Mouse (Mus musculus) ovary, postnatal 10 days (tissue): Measurements from ENCODE around the gene Rgs6.

ENCODE experiments used
- DNase-seq: peaks from one replicate; pipeline ENCODE4 v3.0.0; 2022; ENCODE audit warnings: low spot score

Rgs6 gene

DNA sequence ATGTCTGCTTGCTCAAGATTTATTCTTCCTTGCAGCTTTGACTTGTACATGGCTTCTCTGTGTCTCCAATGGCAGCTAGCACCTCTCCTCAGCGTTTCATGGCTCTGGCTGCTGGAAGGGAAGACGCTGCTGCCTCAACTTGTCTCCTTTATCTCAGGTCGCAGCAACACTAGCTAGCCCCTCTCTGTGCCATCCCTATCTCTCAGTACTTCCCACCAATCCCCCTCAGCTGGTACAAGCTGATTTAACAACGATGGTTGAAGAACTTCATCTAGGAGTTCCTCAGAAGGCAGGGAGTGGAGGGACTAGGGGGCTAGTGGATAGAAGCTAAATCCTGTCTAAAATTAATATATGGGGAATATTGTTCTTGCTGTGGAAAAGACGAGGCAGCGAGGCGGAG lies 503.9 kb downstream of the Rgs6 start:
- no peak for DNase-seq

DNA sequence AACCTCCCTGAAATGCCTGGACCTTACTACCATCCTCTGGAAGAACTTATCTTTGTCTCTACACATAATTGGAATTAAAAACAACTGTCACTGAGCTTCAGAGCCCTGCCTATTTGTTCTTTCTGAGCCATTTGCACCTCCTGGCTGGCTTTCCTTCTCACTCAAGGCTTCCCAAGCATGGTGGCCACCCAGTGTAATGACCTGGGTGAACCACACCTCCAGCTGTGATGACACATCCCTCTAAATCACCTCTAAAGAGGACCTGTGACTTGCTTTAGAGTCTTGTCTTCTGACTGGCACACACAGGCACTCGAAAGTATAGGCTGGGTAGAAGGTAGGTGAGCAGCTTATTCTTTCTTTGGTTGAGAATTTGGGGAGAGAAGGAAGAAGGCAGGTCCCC lies 509.7 kb downstream of the Rgs6 start:
- DNase-seq: no peak

DNA sequence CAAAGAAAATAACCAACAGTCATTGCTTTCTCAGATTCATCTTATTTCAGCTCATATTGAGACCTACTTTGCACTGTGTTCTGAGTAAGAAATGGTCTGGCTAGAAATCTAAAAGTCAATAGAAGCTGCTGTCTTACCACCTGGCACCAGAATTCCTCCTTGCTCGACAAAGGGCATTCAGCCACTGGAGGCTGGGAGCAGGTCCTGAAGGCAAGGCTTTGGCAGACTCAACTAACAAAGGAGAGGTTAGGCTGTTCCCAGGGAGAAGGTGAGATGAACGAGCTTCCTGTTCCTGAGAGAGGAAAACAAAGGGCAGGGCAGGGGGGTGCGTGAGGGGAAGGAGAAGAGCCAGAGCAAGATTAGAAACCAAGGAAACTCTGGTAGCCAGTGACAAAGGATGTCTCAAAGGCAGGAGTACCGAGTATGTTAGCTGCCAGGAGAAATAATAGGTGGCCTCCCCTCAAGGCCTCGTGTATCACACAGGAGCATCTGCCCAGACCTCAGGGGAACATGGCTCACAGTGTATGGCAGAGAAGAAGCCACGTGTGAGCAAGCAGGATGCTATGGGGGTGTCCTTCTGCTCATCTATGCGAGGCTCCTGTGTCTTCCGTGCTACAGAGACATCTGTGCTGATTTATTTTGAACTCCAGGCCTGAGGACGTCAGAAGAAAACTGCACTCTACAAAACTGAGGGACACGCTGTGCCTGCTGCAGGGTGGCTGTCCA lies 510.7 kb downstream of the Rgs6 start:
- DNase-seq: no peak

DNA sequence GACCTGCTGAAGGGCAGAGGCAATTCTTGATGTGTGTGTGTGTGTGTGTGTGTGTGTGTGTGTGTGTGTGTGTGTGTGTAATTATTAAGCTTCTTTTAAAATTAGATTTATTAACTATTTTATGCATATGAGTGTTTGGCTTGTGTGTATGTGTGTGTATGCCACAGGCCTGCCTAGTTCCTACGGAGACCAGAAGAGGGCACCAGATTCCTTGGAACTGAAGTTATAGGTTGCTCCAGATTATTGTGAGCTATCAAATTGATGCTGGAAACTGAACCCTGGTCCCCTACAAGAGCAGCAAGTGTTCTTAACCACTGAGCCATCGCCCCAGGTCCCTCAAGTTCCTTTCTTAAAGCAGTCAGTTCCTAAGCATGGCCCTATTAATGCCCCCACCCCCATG lies 511.8 kb downstream of the Rgs6 start:
- no peak for DNase-seq

DNA sequence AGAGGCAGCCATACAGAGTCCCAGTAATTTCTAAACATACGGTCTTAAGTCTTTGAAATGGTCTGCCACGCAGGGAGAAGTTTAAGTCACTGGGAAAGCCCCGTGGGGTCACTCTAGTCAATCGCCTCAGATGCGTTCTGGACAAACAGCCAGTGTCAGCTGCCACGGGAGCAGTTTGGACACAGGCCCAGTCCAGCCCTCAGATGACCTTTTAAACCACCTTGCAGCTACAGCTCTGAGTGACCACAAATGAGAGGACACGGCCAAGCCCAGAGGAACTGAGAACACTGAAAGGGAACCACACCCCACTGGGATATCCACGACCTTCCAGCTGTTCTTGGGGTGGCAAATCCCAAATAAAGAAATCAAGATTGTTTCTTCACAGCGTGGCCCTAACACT lies 512.3 kb downstream of the Rgs6 start:
- DNase-seq: no peak

DNA sequence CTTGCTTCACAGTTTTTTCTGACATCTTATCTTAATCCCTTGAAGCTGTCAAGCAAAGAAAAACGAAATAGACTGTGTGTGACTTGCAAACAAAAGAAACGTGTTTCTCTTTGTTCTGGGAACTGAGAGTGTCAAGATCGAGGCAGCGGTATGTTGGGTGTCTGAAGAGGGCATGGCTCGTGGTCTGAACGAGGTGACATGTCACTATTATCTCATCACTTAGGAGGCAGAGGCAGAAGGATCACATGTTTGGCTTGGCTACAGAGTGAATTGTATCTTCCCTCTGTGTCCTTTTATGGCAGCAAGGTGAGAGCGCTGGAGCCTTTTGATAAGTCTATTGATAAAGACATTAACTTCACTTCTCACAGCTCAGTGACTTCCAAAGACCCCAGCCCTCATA lies 512.8 kb downstream of the Rgs6 start:
- DNase-seq: no peak

DNA sequence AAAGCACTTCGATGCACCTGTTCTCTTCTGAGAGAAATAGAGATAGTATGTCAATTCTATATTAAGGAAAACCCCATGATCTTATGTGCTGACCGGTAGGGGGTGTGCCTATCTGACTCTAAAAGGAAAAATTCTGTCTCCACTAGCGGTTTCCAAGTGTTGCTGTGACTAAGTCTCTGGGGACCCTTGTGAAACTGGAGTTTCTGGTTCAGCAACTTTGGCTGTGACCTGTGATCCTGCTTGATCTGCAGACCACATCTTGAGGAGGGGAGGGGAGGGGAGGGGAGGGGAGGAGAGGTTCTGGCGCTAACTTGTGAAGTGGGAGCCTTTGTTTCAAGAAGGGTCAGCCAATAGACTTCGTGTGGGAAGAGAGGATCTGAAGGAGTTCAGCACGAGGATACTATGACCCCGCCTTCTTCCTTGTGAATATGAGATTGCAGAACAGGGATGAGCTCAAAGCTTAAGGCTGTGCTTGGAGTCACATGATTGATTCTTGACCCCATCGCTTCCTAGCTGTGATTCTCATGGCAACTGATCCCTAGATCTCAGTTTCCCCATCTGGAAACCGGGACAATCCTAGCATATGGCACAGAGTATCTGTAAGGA lies 517.5 kb downstream of the Rgs6 start:
- DNase-seq: no peak

DNA sequence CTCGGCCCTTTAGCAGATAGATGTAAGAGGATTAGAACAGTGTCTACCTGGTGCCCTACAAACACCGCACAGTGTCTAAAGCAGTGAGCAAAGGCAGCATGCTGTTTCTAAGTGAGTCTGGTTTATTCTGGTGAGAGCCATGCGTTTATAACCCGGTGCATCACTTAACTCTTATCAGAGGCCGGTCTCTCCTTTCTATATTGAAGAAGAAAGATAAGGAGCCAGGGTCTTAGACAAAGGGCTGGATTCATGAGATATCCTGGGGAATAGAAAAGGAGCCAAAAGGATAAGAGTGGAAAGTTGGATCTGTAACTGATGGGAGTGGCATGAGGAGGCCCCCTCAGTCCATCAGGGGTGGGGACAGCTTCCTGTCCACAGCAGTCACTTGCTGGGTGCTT lies 518.0 kb downstream of the Rgs6 start:
- DNase-seq: no peak

DNA sequence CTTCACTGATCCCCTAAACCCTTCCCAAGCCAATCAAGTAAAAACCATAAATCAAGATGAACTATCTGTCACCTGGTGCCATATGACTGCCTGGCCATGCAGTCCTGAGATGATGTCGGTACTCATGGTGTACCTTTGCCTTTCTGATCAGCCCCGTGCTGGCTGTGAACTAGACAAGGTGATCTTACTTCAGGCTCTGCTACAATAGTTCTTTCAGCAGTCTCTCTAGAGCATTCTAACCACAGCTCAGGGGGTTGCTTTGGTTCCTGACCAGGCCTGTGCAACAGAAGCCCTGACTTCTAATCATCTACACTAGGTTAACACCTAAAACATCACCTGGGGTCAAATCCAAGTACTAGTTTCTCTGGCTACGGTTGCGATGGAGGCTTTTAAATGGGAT lies 521.4 kb downstream of the Rgs6 start:
- DNase-seq: no peak

DNA sequence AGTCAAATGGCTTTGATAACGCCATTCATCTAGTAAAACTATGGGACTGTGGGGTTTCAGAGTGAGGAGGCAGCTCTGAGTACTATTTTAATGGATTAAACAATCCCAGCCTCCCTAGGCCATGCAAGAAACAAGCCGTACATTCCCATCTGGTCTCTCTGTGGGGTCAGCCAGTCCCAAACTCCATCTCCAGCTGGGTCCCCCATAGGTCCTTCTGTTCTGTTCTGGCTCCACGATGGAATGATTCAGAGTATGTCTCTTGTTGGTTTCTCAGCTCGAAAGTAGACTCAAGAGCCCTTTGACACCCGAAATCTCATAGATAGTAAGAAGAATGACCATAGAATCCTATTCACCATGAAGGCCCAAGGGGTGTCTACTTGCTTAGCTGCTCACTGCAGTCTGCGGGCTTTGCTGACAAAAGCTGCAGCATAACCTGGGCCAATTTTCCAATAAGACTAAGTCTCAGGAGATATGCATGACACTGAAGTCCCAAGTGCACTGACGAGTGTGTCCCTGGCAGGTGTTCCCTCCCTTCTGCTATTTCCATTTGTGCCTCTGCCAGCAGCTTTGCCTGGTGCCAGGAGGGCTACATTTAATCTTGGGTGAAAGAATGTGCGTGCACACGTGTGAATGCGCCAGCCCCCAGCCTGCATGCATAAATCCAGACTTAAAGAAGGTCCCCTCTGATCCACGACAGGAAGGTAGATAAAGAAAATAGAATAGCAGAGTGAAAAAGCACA lies 522.0 kb downstream of the Rgs6 start:
- DNase-seq: no peak

DNA sequence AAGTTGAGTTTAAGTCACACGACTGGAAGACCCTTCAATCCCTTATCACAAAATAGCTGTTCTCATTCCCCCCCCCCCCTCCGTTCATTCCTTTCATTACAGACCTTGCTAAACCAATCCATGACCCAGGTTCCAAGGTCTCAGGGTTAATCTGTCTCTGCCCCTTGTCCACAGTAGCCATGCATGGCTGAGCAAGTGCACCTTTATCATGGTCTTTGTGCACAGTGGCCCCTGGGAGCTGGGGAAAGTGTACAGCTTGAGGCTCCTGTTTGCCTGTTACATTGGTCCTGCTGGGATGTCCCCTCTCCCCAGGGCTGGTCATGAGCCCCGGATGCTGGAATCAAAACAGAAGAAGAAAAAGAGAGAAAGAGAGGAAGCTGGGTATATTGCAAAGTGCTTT lies 522.6 kb downstream of the Rgs6 start:
- no peak for DNase-seq

DNA sequence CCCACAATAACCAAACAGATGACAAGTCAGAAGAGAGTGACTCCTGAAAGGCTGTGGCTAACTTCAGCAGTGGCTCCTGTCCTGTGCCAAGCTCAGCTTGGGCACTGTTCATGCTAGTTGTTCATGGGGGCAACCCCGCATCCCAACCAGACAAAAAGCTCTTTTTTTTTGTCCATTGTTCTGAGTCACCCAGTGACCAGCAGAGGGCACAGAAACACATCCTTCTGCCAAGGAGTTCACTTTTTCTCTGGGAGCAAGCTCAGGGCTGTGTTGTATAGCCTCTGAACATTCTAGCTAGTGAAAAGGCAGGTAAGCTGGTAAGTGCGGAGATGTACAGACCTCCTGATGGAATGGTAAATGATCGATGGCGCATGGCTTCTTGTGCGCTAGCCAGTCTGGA lies 524.2 kb downstream of the Rgs6 start:
- no peak for DNase-seq

DNA sequence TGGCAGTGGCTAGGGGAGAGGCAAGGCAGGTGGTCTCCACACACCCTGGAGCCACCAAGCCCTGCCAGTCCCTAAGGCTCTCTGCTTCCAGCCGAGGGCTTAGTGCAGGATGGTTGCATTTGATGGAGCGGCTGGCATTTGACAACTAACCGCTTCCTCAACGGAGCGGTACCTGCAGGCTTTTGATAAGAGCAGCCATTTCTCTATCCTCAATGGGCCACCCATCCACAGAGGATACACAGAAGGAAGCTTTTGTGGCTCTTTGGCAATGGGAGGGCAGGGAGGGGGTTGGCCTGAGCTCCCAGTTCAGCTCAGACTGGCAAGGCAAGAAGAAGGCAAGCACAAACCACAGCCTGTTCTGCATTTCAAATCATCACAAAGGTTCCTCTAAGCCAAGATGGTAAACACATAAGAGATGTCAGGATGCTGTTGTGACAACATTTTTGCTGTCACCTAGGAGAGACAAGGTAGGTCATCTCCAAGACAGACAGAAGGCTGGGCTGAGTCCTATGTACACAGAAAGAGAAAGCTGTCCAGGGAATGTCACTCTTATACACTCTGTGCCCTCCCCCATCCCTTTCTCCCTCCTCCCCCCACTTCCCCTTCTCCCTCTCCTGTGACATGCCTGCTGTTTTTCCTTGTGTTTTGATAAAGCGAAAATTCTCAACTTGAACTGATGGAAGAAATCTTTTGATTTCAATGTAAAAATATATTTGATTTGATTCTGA lies 525.0 kb downstream of the Rgs6 start:
- no peak for DNase-seq

DNA sequence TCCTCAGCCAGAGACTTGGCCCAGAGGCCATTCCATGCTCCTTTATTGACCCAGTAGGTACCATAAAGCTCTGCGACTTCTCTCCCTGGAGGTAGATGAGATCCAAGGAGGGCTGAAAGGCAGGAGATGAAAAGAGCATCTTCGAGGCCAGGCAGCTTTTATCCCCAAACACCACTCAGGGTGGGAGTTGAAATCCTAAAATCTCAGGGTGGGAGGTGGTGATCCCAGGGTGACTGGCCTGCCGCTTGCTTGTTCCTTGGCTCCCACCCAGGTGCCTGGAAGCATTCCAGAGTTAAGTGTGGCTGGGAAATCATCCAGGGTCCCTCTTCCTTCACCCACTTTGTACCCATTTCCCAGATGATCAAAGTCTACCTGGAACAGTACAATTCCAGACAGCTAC lies 525.9 kb downstream of the Rgs6 start:
- no peak for DNase-seq

DNA sequence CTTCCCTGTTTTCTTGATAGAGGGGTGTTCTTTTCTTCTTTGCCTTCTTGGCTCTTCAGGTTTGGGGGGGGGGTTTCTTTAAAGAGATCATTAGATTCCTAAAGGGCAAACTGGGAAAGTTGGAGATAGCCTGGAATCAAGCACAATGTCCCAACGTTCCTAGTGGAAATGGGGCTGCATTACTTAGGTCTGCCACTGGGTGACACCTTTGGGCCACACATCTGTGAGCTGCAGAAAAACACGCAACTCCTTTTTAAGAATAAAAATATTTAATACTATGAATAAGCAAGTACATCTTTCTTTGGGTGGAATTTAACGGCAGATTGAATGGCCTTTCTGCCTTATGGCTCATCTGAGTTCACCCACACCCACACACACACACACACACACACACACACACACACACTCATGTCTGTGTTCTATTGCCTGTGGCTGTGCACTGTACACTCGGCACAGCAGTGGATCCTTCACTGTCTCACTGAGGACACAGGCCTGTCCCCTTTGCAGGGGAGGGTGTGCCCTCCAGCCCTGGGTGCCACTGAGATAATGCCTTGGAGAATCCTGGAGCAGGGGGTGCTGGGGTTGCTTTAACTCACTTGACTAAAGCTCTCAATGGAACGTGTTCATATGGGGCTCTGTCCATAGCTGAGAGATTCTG lies 526.4 kb downstream of the Rgs6 start:
- peak; percentile 49 for DNase-seq

DNA sequence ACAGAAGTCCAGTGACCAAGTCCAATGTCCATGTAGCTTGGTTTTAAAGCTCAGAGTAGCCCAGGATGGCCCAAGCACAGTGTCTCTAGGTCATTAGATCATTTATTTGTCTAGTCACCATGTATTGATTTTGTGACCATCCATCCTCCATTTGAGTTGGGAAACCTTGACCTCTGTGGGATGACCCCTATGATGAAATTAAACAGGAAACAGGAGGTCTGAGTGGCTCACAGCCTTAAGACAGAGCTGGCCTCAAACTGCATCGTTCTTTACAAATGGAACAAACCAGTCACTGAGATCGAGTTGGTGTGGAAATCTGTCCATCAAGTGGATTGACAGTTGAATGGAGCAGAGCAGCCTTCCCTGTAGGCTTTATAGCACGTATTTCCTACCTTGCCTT lies 536.0 kb downstream of the Rgs6 start:
- DNase-seq: no peak

DNA sequence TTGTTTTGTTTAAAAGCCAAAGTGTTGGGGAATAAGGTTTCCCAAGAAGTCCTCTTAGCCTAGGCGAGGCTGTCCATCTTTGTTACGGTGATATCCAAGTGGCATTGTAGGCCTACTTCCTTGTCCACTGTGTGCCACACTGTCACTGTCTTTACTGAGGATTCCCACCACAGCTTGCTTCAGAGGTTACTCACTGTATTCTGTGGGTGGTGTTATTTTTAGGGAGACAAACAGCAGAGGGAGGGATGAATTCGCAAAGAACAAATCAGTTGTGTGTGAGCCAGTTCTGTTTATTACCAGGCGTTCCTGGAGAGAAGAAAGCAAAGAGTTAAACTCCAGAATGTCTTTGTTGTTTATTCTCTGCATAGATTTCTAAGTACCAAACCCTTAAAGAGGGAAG lies 537.2 kb downstream of the Rgs6 start:
- no peak for DNase-seq

DNA sequence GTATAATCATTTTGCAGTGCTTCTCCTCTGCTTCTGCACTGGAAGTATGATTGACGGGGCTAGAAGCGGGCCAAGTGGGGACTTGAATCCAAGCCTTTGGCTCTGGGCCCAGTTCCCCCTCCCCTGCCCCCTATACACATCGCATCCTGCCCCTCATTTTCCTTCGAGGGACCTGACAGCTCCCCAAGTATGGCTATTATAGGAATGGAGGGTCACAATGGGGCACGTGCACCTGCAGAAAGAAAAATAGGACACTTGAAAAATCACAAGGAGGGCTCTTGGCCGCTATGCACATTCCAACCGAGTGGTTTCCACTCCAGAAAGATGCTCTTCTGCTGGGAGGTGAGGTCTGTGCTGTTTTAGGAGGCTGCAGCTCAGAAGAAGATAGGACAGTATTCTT lies 538.8 kb downstream of the Rgs6 start:
- no peak for DNase-seq

DNA sequence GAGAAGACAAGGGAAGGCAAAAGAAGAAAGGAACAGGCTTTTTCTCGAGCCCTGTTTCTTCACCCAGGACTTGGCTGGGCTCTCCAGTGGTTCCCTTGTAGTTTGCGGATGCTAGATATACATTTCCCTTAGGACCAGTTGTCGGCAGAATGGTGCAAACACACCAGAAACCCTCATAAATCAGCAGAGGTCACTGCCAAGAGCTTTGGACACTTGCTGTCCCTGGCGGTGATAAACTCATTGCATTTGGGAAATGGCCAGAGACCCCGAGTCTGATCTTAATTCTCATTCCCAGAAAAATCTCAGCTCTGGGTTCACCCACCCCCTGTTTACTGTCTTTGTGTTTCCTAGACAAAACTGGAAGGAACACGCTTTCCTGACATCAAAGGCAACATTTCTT lies 539.9 kb downstream of the Rgs6 start:
- DNase-seq: no peak

DNA sequence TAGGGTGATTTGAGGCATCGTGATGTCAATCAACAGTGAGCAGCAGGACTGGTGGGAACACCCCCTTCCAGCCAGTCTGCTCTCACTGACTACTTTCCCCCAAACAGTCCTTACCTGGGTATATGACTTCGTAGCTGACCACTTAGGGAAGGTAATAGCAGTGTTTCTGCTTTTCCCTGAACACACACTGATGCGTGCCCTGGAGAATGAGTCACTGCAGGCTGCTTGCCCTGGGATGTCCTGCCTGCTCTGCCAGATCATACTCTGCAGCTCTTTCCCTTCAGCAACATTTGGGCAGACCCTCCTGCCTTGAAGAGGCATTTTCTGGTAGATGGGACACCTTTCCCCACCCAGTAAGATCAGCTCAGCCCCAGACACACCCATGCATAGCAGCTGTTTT lies 540.5 kb downstream of the Rgs6 start:
- no peak for DNase-seq

DNA sequence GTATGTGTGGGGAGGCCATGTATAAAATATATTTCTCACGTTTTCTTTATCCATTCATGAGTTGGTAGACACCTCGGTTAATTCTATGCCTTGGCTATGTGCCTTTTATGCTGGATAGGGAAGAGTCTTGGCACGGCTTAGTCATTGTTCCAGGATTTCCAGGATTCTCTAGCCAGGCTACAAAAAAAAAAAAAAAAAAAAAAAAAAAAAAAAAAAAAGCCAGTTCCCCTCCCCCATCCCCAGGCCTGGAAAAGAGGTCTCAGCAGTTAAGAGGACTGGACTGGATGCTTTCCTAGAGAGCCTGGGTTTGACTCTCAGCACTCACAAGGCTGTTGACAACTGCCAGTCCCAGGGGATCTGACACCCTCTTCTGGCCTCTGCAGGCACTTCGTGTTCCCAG lies 543.3 kb downstream of the Rgs6 start:
- no peak for DNase-seq

DNA sequence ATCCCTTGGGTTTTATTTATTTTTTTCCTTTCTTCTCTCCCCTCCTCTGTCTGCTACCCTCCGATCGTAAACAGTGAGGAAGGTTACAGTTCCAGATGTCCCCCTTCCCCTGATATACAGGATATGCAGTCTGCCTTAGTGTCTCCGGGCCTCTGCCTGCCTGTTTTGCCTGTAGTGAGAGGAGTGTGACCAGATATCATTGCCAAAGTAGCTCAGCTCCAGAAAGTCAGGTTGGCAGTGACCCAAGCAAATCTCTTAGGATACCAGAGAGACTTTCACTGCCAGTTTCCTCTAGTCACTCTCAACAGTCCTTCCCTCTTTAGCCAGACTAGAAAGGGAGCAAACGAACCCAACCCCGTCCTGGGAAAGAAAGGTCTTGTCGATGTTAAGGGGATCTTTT lies 545.7 kb downstream of the Rgs6 start:
- DNase-seq: no peak
